Mouse (Mus musculus): ENCODE measurements around the gene Psmd13. TPM values are rescaled to one million over a fixed set of nuclear protein-coding genes. Genes with fewer than 3 reads are reported as not detected.
A peak's percentile ranks its signal among the peaks of the same experiment; 100 is the strongest.

Gene Psmd13
- total RNA-seq (2021) (100 to 1,000 TPM; 104 to 122 TPM), polyA plus RNA-seq (2012; rRNA removed) (37.4 and 46.4 TPM in 2 replicates)
- long read RNA-seq, transcript Psmd13-201 (13 exons, 1,989 nt): major isoform, 83 of 88 reads
- long read RNA-seq, partial matches to known transcripts: 5 of 88 reads
- long read RNA-seq, other reads (novel, unspliced or antisense): 0 of 88 reads

DNA sequence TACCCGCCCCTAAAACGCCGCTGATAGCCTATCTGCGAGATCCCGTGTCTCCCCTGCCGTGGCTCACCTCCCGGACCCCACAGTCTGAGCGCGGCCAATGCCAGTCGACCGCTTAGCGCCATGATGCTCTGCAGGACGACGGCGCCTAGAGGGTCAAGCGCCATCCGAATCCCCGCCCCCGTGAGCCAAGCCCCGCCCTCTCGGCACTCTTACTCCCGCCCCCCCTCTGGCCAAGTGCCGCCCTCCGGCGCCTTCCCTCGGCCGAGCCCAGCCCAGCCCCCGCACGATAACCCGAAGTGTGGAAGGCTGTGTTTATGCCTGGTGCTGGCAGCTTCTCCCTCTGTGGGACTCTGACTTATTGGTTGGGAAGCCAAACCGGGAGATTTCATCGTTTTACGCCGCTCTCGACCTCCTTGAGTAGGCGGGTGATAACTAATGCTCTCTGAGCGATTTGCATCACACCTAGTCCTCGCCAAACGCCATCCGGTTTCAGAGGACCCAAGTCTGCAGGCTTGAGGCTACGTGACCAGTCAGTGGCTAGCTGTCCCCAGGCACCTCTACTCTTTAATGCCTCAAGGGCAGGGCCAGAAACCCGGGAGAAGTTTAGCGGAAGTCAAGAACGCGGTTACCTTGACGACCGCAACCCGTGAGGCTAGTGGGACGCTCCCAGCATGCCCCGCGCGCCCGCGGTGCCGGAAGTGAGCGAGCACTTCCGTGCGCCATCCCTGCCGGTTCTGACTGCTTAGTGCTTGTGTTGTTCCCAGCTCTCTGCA is at the start of gene Psmd13, which contains the start of gene Sirt3:
TSS of gene Psmd13 (plus strand) at position 273 of the 773 bp plus-strand sequence.
TSS of gene Sirt3 (minus strand) at position 614 of the 773 bp plus-strand sequence.
- DNase-seq: peak; percentile 95

- no peak for DNase-seq
These were observed 48.4 kb upstream of the Psmd13 start for GRCm38 (mm10) chr7:140833341-140833740.

DNA sequence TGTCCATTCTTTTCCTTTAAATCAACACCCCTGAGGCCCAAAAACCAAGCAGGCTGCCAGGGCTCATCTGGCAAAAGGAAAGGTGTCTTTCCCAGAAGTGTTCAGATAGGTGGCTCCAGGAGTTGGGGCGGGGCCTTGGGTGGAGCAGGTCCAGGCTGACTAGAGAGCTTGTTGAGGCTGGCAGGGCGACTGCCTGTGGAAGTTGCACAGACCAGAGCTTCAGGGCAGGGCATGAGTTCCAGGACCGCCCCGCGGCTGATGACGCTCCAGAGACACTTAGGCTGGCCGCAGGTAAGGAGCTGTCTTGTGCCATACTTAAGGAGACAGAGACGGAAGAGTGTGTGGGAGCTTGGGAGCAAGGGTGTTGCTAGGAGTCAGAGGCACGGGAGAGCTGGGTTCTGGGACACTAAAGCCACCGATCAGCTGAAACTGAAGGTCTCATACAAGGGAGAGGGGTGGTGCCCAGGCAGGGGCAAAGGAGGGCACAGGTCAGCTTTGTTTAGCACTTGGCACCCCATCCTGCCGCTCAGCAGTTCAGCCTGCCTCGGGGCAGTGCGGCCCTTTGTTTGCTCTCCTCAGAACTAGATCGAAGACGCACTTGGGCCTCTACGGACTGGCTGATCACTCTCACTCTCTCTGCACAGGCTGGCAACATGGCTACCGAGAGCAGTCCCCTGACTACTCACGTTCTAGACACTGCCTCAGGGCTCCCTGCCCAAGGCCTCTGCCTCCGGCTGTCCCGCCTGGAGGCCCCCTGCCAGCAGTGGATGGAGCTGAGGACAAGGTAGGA is 46.6 kb upstream of the Psmd13 start, which contains the start of gene Urah:
TSS of gene Urah (plus strand) at position 51 of the 790 bp plus-strand sequence.
- DNase-seq: peak; percentile 79

GRCm38 (mm10) chr7:140835758-140836087 is 46.0 kb upstream of the Psmd13 start:
- DNase-seq: no peak

- no peak for DNase-seq
These were observed 45.3 kb upstream of the Psmd13 start for GRCm38 (mm10) chr7:140836243-140837115.

- DNase-seq: no peak
These were observed 42.2 kb upstream of the Psmd13 start for GRCm38 (mm10) chr7:140839556-140839955.

DNA sequence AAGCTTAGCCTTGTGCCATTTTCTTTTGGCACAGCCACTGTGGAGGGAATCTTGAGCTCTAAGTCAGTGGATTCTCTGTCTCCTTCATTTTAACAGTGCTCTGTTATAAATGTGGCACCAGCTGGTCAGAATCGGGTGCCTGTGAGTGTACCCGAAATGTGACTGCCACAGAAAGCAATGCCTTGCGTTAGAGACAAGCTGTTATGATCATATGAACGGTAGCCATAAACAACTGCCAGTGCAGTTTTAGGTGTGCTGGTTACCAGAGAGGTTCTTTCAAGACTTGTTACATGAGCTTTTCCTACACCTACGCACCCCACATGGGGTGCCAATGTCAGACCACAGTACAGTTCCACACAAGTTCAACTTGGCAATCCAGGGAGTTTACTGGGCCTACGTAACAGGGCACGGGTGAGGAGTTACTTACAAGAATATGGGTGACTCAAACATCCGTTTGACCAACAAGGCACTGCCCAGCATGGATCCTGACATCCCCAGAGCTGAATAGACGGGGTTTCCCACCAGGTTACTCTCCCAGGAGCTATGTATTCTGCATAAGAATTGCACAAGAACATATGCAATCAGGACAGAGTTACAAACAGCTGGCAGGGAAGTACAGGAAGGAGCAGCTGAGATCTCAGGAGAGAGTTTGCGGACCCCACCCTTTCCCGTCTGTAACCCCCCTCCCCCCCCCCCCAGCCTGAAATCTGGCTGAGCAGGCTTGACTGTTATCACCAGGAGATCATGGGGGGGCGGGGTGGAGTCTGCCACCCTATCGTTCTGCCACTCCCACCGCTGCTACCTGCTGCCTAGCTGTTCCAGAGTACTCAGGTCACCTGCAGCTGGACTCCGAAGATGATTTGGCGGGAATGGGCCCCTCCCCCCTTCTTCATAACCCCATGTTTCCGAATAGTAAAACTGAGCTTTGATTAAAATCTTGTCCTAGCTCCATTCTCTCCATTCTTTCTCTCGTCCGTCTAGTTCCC is 40.7 kb upstream of the Psmd13 start:
- no peak for DNase-seq

DNA sequence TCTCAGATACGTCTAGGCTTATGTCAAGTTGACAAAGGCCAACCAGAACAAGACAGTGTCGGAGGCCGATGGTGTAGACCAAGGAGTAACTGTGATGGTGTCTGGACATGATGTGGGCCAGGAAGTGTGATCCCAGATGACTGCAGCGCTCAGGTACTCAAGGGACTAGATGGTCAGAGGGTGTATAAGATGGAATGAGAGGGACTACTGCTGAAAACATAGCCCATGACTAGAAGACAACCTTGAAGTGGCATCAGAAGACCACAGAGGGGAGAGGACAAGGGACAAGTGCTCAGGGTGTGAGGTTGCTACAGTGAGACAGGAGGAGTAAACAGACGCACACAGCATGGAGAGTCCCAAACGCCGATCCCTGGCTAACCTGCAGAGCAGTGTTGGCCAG is 38.0 kb upstream of the Psmd13 start:
- DNase-seq: no peak

- DNase-seq: peak; percentile 89
These were observed 36.7 kb upstream of the Psmd13 start, which contains the start of gene Scgb1c1 for GRCm38 (mm10) chr7:140844905-140845665. TSS of gene Scgb1c1 (plus strand) at chr7:140845547.

DNA sequence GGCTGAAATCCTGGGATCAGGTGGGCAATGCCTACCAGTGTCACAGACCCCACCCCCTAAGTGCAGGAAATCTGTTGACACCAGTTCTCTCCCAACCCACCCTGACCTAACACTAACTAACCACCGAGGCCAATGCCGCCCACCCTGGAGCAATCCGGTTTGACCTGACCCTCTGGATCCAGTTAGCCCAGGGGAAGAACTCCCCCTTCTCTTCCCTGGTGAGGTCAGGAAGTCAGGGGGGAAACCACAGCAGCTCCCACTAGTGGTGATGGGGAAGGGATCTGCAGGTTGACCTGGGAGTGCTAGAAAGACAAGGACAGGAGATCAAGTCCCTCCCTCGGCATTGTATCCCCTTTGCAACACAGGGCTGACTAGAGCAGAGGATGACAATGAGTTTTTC is 36.1 kb upstream of the Psmd13 start:
- no peak for DNase-seq

- peak; percentile 49 for DNase-seq
These were observed 35.1 kb upstream of the Psmd13 start for GRCm38 (mm10) chr7:140846676-140847075.

DNA sequence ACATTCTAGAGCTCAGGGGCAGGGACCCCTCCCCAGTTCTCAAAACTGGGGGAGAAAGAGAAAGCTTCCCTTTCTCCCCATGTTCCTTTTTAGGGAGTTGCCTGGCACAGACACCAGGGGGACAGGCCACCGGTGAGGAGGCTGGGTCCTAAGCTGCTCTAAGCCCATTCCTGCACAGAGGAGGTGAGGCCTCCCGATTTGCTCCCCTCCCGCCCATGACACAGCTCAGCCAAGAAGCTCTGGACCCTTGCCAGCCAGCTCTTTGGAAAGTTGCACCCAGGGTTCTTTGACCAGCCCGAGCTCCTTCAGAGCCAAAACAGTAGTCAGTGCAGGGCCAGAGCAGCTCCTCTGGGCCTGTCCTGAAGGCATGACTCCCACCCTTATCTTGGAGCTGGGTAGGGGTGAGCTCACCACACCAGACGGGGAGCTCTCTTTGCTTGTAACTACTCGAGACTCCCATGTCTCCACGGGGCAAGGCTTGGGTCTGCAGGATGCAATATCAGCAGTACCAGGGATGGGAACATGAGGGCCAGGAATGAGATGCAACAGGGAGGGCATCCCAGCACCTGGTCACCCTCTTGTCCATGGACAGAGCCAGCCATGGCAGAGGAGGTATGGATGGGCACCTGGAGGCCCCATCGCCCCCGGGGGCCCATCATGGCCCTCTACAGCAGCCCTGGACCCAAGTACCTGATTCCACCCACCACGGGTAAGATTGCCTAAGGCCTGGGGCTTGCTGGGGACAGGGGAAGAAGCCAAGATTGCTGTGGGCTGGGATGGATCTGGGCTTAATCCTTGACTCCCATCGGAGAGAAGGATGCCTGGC is 33.8 kb upstream of the Psmd13 start, which contains the start of gene Odf3:
TSS of gene Odf3 (plus strand) at position 51 of the 826 bp plus-strand sequence.
- peak; percentile 87 for DNase-seq

DNA sequence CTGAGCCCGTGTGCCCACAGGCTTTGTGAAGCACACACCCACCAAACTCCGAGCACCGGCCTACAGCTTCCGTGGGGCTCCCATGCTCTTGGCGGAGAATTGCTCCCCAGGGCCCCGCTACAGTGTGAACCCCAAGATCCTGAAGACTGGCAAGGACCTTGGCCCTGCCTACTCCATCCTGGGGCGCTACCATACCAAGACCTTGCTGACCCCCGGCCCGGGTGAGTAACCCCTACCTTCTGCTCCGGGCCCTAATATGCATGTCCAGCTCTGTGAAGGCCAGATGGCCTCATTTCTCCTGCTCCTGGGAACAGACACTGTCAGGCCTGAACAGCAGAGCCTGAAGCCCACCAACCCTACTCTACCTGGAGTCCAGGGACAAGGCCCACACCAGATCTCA is 33.2 kb upstream of the Psmd13 start:
- no peak for DNase-seq

DNA sequence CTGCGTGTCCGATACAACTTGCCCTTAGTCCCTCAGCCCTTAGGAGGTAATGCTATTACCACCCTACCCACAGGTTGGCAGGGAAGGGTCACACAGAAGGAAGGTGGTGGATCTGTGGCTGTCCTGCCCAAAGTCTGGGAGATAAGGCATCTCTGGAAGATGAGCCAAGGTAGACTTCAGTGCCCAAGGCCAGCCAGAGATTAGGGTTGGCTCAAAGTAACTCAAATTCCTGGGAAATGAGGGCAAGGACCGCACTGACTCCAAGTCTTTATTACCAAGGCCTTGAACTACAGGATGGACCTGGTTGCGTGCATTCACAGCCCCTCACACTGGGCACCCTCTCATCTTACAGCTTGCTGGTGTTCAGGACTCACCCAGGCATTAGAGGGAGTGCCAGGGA is 29.9 kb upstream of the Psmd13 start:
- DNase-seq: peak; percentile 75

DNA sequence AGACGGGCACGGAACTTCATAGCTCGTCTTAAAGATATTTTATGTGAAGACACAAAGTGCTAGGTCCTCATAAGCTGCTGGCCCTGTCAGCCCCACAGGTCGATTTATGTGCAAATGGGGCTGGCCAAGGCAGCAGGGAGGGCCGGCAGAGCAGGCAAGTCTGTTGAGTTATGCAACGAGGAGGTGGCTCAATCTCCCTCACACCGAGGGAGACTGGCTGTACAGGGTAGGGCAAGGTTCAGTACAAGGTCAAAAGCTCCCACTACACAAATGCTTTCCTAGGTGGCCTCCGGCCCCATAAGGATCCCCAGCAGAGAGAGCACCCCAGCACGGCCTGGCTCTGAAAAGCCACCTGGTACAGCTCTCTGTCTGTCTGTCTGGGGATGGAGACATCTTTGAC is 28.4 kb upstream of the Psmd13 start:
- peak; percentile 81 for DNase-seq

GRCm38 (mm10) chr7:140854483-140854882 is 27.3 kb upstream of the Psmd13 start:
- no peak for DNase-seq

DNA sequence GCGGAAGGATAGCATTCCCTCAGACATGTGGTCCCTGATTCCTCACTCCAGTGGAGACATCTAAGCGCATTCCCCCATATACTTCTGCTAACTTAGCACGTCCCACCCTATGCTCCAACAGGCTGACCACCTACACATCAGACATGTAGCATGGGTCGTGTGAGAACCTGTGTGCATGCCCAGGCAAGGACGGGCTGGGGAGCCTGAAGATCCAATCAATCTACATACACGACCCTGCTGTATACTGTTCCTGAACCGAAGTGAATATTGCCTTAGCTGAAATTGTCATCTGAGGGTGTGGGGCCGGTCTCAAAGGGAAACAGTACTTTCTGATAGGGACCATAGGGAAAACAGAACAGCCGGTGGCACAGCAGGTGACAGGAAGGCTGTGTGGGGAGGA is 26.6 kb upstream of the Psmd13 start:
- DNase-seq: no peak

Measured in adrenal gland, adult 2 months (tissue).